Mouse (Mus musculus): ENCODE results near the gene Prmt1. TPM values are rescaled to one million over a fixed set of nuclear protein-coding genes. Genes with fewer than 3 reads are reported as not detected.

The Prmt1 gene
- polyA plus RNA-seq, 1 experiment from 2014 or later: 55.6 TPM

Other genes starting within 250 kb of the Prmt1 start
- gene Vrk3, start 238.2 kb downstream of the Prmt1 start, polyA plus RNA-seq (2018): 25.2 to 68.8 TPM (median 45.1 TPM) in 3 replicates
- 0.23 to 0.60 TPM (median 0.30 TPM) in 3 replicates for gene Zfp473, start 235.5 kb downstream of the Prmt1 start, polyA plus RNA-seq (2018)
- gene Nup62, start 170.5 kb downstream of the Prmt1 start, polyA plus RNA-seq (2018): 60.3 to 113 TPM (median 73.8 TPM) in 3 replicates
- gene Il4i1, start 170.2 kb downstream of the Prmt1 start, polyA plus RNA-seq (2018): 2.3 to 2.8 TPM (median 2.7 TPM) in 3 replicates
- 29.8 to 55.7 TPM (median 36.4 TPM) in 3 replicates for gene Atf5, start 169.9 kb downstream of the Prmt1 start, polyA plus RNA-seq (2018)
- 33.4 to 56.3 TPM (median 49.1 TPM) in 3 replicates for gene Akt1s1, start 137.6 kb downstream of the Prmt1 start, polyA plus RNA-seq (2018)
- gene Tbc1d17, start 137.5 kb downstream of the Prmt1 start, polyA plus RNA-seq (2018): 25.6 to 51.8 TPM (median 28.3 TPM) in 3 replicates
- gene Pnkp, start 129.4 kb downstream of the Prmt1 start, polyA plus RNA-seq (2018): 17.4 to 42.4 TPM (median 36.1 TPM) in 3 replicates
- 38.5 to 61.7 TPM (median 49.4 TPM) in 3 replicates for gene Ptov1, start 116.8 kb downstream of the Prmt1 start, polyA plus RNA-seq (2018)
- gene Med25, start 93.9 kb downstream of the Prmt1 start, polyA plus RNA-seq (2018): 24.5 to 28.2 TPM (median 26.1 TPM) in 3 replicates
- gene Fuz, start 90.5 kb downstream of the Prmt1 start, polyA plus RNA-seq (2018): 4.6 to 8.8 TPM (median 6.1 TPM) in 3 replicates
- gene Ap2a1, start 57.1 kb downstream of the Prmt1 start, polyA plus RNA-seq (2018): 49.8 to 76.6 TPM (median 75.0 TPM) in 3 replicates
- not detected in 3 replicates for gene Tsks, start 43.4 kb downstream of the Prmt1 start, polyA plus RNA-seq (2018)
- gene Cpt1c, start 11.7 kb downstream of the Prmt1 start, polyA plus RNA-seq (2018): not detected in 3 replicates
- 30.9 to 55.5 TPM (median 35.0 TPM) in 3 replicates for gene Irf3, start 11.1 kb upstream of the Prmt1 start, polyA plus RNA-seq (2018)
- gene Bcl2l12, start 12.1 kb upstream of the Prmt1 start, polyA plus RNA-seq (2018): 10.9 to 14.5 TPM (median 12.9 TPM) in 3 replicates
- gene Scaf1, start 29.8 kb upstream of the Prmt1 start, polyA plus RNA-seq (2018): 32.6 to 36.9 TPM (median 32.9 TPM) in 3 replicates
- gene Rras, start 31.4 kb upstream of the Prmt1 start, polyA plus RNA-seq (2018): 23.5 to 51.8 TPM (median 29.9 TPM) in 3 replicates
- gene Prr12, start 66.3 kb upstream of the Prmt1 start, polyA plus RNA-seq (2018): 15.5 to 17.7 TPM (median 17.1 TPM) in 3 replicates
- 40.1 to 50.7 TPM (median 45.7 TPM) in 3 replicates for gene Nosip, start 75.9 kb upstream of the Prmt1 start, polyA plus RNA-seq (2018)
- gene Prrg2, start 76.1 kb upstream of the Prmt1 start, polyA plus RNA-seq (2018): 19.0 to 31.7 TPM (median 28.6 TPM) in 3 replicates
- gene Rcn3, start 105.7 kb upstream of the Prmt1 start, polyA plus RNA-seq (2018): 0.67 to 5.1 TPM (median 3.1 TPM) in 3 replicates
- 84.4 to 284 TPM (median 160 TPM) in 3 replicates for gene Fcgrt, start 117.3 kb upstream of the Prmt1 start, polyA plus RNA-seq (2018)
- 1,184 to 1,556 TPM (median 1,388 TPM) in 3 replicates for gene Rps11, start 137.9 kb upstream of the Prmt1 start, polyA plus RNA-seq (2018)
- 804 to 2,026 TPM (median 1,578 TPM) in 3 replicates for gene Rpl13a, start 142.2 kb upstream of the Prmt1 start, polyA plus RNA-seq (2018)
- not detected in 3 replicates for gene Gm45713, start 149.7 kb upstream of the Prmt1 start, polyA plus RNA-seq (2018)
- gene Flt3l, start 149.9 kb upstream of the Prmt1 start, polyA plus RNA-seq (2018): 4.4 to 9.9 TPM (median 8.0 TPM) in 3 replicates
- 34.1 to 75.8 TPM (median 39.7 TPM) in 3 replicates for gene Pih1d1, start 167.7 kb upstream of the Prmt1 start, polyA plus RNA-seq (2018)
- gene Aldh16a1, start 168.0 kb upstream of the Prmt1 start, polyA plus RNA-seq (2018): 13.0 to 39.0 TPM (median 19.2 TPM) in 3 replicates
- gene Slc17a7, start 177.4 kb upstream of the Prmt1 start, polyA plus RNA-seq (2018): not detected in 3 replicates
- gene Gfy, start 193.0 kb upstream of the Prmt1 start, polyA plus RNA-seq (2018): not detected in 3 replicates
- not detected in 3 replicates for gene Pth2, start 194.4 kb upstream of the Prmt1 start, polyA plus RNA-seq (2018)
- gene Ccdc155, start 218.3 kb upstream of the Prmt1 start, polyA plus RNA-seq (2018): not detected in 3 replicates
- gene Dkkl1, start 225.6 kb upstream of the Prmt1 start, polyA plus RNA-seq (2018): not detected in 3 replicates
- gene Tead2, start 229.2 kb upstream of the Prmt1 start, polyA plus RNA-seq (2018): not detected in 3 replicates

All from macrophage (primary cell).